Comparison of ENCODE assay signal across 8 mouse cellular contexts in genomic region chr2:174905865-174906639, GRCm38 (mm10).
DNase-seq lines count a peak whose midpoint lies in the region; ATAC-seq lines count a peak whose summit lies in the region.

No protein-coding gene starts in this region.

- DNase-seq in cerebellum, adult 18-20 months, result peak; percentile 7
- DNase-seq in 416B (ENCODE audit: low read depth), result peak; percentile 32
- DNase-seq in heart, postnatal 36 days, result peak; percentile 10 to 21
- peak; percentile 11 to 64 for DNase-seq in layer of hippocampus, adult 18-20 months (ENCODE audit: low spot score in 2 of 2)
- DNase-seq in testis, postnatal 10 days (ENCODE audit: low spot score), result peak; percentile 54

- no peak for ATAC-seq in cerebellum, adult (ENCODE audit: insufficient number of reproducible peaks, low FRiP score, low TSS enrichment)
- ATAC-seq in common myeloid progenitor, adult 5-6 weeks (replicated peaks; ENCODE audit: low read depth, poor library complexity, severe bottlenecking), result peak; percentile 84
- ATAC-seq in megakaryocyte progenitor cell, adult 5-6 weeks (replicated peaks; ENCODE audit: poor library complexity), result peak; percentile 73

- intact Hi-C loops in heart, postnatal 36 days (cut with DNase I), result loop anchor here (10.0 kb wide), 2 partner anchors 411 to 1341 kb away; no protein-coding TSS in a partner anchor
